Mouse (Mus musculus) heart, postnatal 36 days (tissue): Measurements from ENCODE around the gene Vax2. TPM values are rescaled to one million over a fixed set of nuclear protein-coding genes. Genes with fewer than 3 reads are reported as not detected.
A peak's percentile ranks its signal among the peaks of the same experiment; 100 is the strongest.

Experiments
- DNase-seq, 2 experiments: peaks; one replicate each; pipeline ENCODE4 v3.0.0; 2021 to 2022
- intact Hi-C: fragments of 180-260 bp; cut with DNase I; formaldehyde crosslinking; loops from one replicate; pipeline ENCODE4 v1.15.1; 2025
- total RNA-seq, 2 experiments: library from RNA; stranded (reverse); gene quantifications; 2 replicates each; pipeline ENCODE4 v1.2.3; 2021

The Vax2 gene
- total RNA-seq, 2 experiments from 2014 or later = not detected

GRCm38 (mm10) chr6:83710361-83711066, 550 bp upstream of the Vax2 start:
- DNase-seq = no peak
- intact Hi-C loops = no loop called here

GRCm38 (mm10) chr6:83711725-83712475, 836 bp downstream of the Vax2 start:
- intact Hi-C loops = no loop called here
- no peak for DNase-seq

- intact Hi-C loops = no loop called here
- DNase-seq = no peak
Observed at GRCm38 (mm10) chr6:83713271-83714136, 2.4 kb downstream of the Vax2 start.

GRCm38 (mm10) chr6:83714221-83715123, 3.4 kb downstream of the Vax2 start:
- DNase-seq = no peak

GRCm38 (mm10) chr6:83715461-83716196, 4.6 kb downstream of the Vax2 start:
- intact Hi-C loops = loop anchor here (2.0 kb wide), 1 partner anchor 13 kb away; no protein-coding TSS in a partner anchor
- DNase-seq = peak in 1 of 2 experiments; percentile 15

More at GRCm38 (mm10) chr6:83714221-83715123, 3.4 kb downstream of the Vax2 start:
- intact Hi-C loops = no loop called here

- intact Hi-C loops = loop anchor here (2.0 kb wide), 1 partner anchor 14 kb away; no protein-coding TSS in a partner anchor
- DNase-seq = no peak
Observed at GRCm38 (mm10) chr6:83717026-83717425, 6.0 kb downstream of the Vax2 start.

- intact Hi-C loops = no loop called here
- no peak for DNase-seq
Observed at GRCm38 (mm10) chr6:83722526-83722925, 11.5 kb downstream of the Vax2 start.

GRCm38 (mm10) chr6:83727178-83727577, 16.1 kb downstream of the Vax2 start:
- intact Hi-C loops = no loop called here
- no peak for DNase-seq

- intact Hi-C loops = no loop called here
- DNase-seq = peak in 1 of 2 experiments; percentile 15
Observed at GRCm38 (mm10) chr6:83728488-83728887, 17.4 kb downstream of the Vax2 start.

GRCm38 (mm10) chr6:83729350-83729970, 18.4 kb downstream of the Vax2 start:
- DNase-seq = no peak
- intact Hi-C loops = no loop called here

GRCm38 (mm10) chr6:83731128-83731527, 20.1 kb downstream of the Vax2 start:
- intact Hi-C loops = loop anchor here (1.0 kb wide), 1 partner anchor 38 kb away; no protein-coding TSS in a partner anchor
- peak; percentile 67 to 77 for DNase-seq

- DNase-seq = no peak
- intact Hi-C loops = no loop called here
Observed at GRCm38 (mm10) chr6:83737311-83737710, 26.2 kb downstream of the Vax2 start.

- intact Hi-C loops = no loop called here
- no peak for DNase-seq
Observed at GRCm38 (mm10) chr6:83738596-83738995, 27.5 kb downstream of the Vax2 start.

- intact Hi-C loops = no loop called here
- no peak for DNase-seq
Observed at GRCm38 (mm10) chr6:83742761-83743160, 31.7 kb downstream of the Vax2 start, which contains the start of gene Atp6v1b1. TSS of gene Atp6v1b1 (plus strand) at chr6:83742990.

GRCm38 (mm10) chr6:83743212-83743611, 32.1 kb downstream of the Vax2 start:
- intact Hi-C loops = no loop called here
- no peak for DNase-seq

GRCm38 (mm10) chr6:83744126-83744525, 33.1 kb downstream of the Vax2 start:
- no peak for DNase-seq
- intact Hi-C loops = no loop called here

GRCm38 (mm10) chr6:83744557-83744956, 33.5 kb downstream of the Vax2 start:
- intact Hi-C loops = no loop called here
- no peak for DNase-seq

- intact Hi-C loops = no loop called here
- no peak for DNase-seq
Observed at GRCm38 (mm10) chr6:83745466-83745865, 34.4 kb downstream of the Vax2 start.

GRCm38 (mm10) chr6:83749286-83749685, 38.2 kb downstream of the Vax2 start:
- intact Hi-C loops = no loop called here
- DNase-seq = no peak
